Mouse (Mus musculus) midbrain, embryonic 15.5 days (tissue): ENCODE data around the gene Vmn1r120. TPM values are rescaled to one million over a fixed set of nuclear protein-coding genes. Genes with fewer than 3 reads are reported as not detected.
"Not testable (repeated sequence)": the region's sequence is repeated elsewhere in the genome, so short reads cannot be mapped to it uniquely, and the experiment has no call there.

Source experiments
- ATAC-seq: fragments of 200-750 bp; cut with Nextera tagmentation; replicated peaks from 2 replicates; pipeline ENCODE4 v1.8.0; 2017; ENCODE audit warnings: moderate TSS enrichment
- H3K27ac ChIP-seq: fragments of 300-500 bp; sonication (generic); 2 replicates; pipeline ENCODE4 v1.5.1; 2015; ENCODE audit warnings: mild to moderate bottlenecking, inconsistent platforms
- H3K27me3 ChIP-seq: fragments of 300-500 bp; sonication (generic); replicated peaks from 2 replicates; pipeline ENCODE4 v1.6.1; 2015; ENCODE audit warnings: inconsistent platforms
- H3K36me3 ChIP-seq: fragments of 300-500 bp; sonication (generic); replicated peaks from 2 replicates; pipeline ENCODE4 v1.6.1; 2015; ENCODE audit warnings: inconsistent platforms
- H3K4me1 ChIP-seq: fragments of 300-500 bp; sonication (generic); 2 replicates; pipeline ENCODE4 v1.6.1; 2015; ENCODE audit warnings: inconsistent platforms
- H3K4me2 ChIP-seq: fragments of 300-500 bp; sonication (generic); 2 replicates; pipeline ENCODE4 v1.6.1; 2015; ENCODE audit warnings: inconsistent platforms, mild to moderate bottlenecking, moderate library complexity
- H3K4me3 ChIP-seq: fragments of 300-500 bp; sonication (generic); 2 replicates; pipeline ENCODE4 v1.5.1; 2015; ENCODE audit warnings: mild to moderate bottlenecking, inconsistent platforms
- H3K9ac ChIP-seq: fragments of 300-500 bp; sonication (generic); 2 replicates; pipeline ENCODE4 v1.6.1; 2015; ENCODE audit warnings: mild to moderate bottlenecking, inconsistent platforms
- H3K9me3 ChIP-seq: fragments of 300-500 bp; sonication (generic); 2 replicates; pipeline ENCODE4 v1.6.1; 2016; ENCODE audit warnings: inconsistent platforms
- WGBS: fragments of 180-500 bp; shearing (Covaris S2); methylation state at CpG from one replicate; pipeline ENCODE4 v1.1.7; 2015; ENCODE audit warnings: mixed read lengths; 5-methylcytosine and 5-hydroxymethylcytosine counted together
- polyA plus RNA-seq: library from polyadenylated mRNA; unstranded; fragments of >200 nt; fragmentation: Nextera tagmentation; extraction: Ambion mirVana; gene quantifications from 2 replicates; pipeline ENCODE4 v1.2.1, GENCODE M21; 2015

Gene Vmn1r120
- polyA plus RNA-seq = not detected in 2 replicates

- not testable (repeated sequence) for H3K9me3 ChIP-seq, H3K27me3 ChIP-seq, H3K27ac ChIP-seq, H3K4me3 ChIP-seq, ATAC-seq, H3K36me3 ChIP-seq, H3K9ac ChIP-seq, H3K4me2 ChIP-seq, H3K4me1 ChIP-seq
- WGBS = 82% methylated on average over 1 of the region's 1 CpGs
Observed at GRCm38 (mm10) chr7:21053684-21054083, at the start of gene Vmn1r120. Gene Vmn1r120, minus strand, starts transcription at chr7:21053784.

- not testable (repeated sequence) for ATAC-seq
Observed at GRCm38 (mm10) chr7:21098413-21098812, 44.8 kb upstream of the Vmn1r120 start, which contains the start of gene Vmn1r121. Gene Vmn1r121, minus strand, starts transcription at chr7:21098513.

GRCm38 (mm10) chr7:21012355-21012754 lies 41.2 kb downstream of the Vmn1r120 start, which contains the start of gene Vmn1r119:
Gene Vmn1r119, minus strand, starts transcription at chr7:21012455.
- no CpG with 5 or more reads among the region's 2 CpGs for WGBS
- not testable (repeated sequence) for H3K9ac ChIP-seq, H3K36me3 ChIP-seq, H3K4me3 ChIP-seq, H3K4me2 ChIP-seq, ATAC-seq, H3K27ac ChIP-seq, H3K27me3 ChIP-seq, H3K4me1 ChIP-seq, H3K9me3 ChIP-seq

More at GRCm38 (mm10) chr7:21098413-21098812, 44.8 kb upstream of the Vmn1r120 start, which contains the start of gene Vmn1r121:
- H3K27me3 ChIP-seq, H3K4me1 ChIP-seq, H3K4me3 ChIP-seq, H3K4me2 ChIP-seq, H3K9ac ChIP-seq, H3K9me3 ChIP-seq, H3K27ac ChIP-seq, H3K36me3 ChIP-seq: not testable (repeated sequence)
- 77% methylated on average over 5 of the region's 5 CpGs for WGBS

Other genes with a start within 250 kb of the Vmn1r120 start
- gene Vmn1r114, start 241.6 kb downstream of the Vmn1r120 start, polyA plus RNA-seq = not detected in 2 replicates
- gene Vmn1r115, start 208.8 kb downstream of the Vmn1r120 start, polyA plus RNA-seq = not detected in 2 replicates
- not detected in 2 replicates for gene Vmn1r116, start 181.5 kb downstream of the Vmn1r120 start, polyA plus RNA-seq
- gene Vmn1r117, start 169.7 kb downstream of the Vmn1r120 start, polyA plus RNA-seq = not detected in 2 replicates
- gene Vmn1r118, start 141.4 kb downstream of the Vmn1r120 start, polyA plus RNA-seq = not detected in 2 replicates
- not detected in 2 replicates for gene Vmn1r119, start 41.3 kb downstream of the Vmn1r120 start, polyA plus RNA-seq
- gene Vmn1r121, start 44.7 kb upstream of the Vmn1r120 start, polyA plus RNA-seq = not detected in 2 replicates
- gene Vmn1r122, start 80.3 kb upstream of the Vmn1r120 start, polyA plus RNA-seq = not detected in 2 replicates
- not detected in 2 replicates for gene Vmn1r123, start 108.4 kb upstream of the Vmn1r120 start, polyA plus RNA-seq
- gene Gm5157, start 136.6 kb upstream of the Vmn1r120 start, polyA plus RNA-seq = not detected in 2 replicates
- not detected in 2 replicates for gene Vmn1r124, start 206.8 kb upstream of the Vmn1r120 start, polyA plus RNA-seq
- gene Vmn1r125, start 218.4 kb upstream of the Vmn1r120 start, polyA plus RNA-seq = not detected in 2 replicates
- gene Vmn1r126, start 247.7 kb upstream of the Vmn1r120 start, polyA plus RNA-seq = not detected in 2 replicates